Mouse (Mus musculus): ENCODE measurements around the gene Hus1b. TPM values are rescaled to one million over a fixed set of nuclear protein-coding genes. Genes with fewer than 3 reads are reported as not detected.

Hus1b gene
- not detected for polyA plus RNA-seq (2014; fragmentation: Illumina TruSeq; extraction: RNeasy Lipid Tissue Mini Kit (QIAGEN cat#74804); ENCODE audit: low replicate concordance)

DNA sequence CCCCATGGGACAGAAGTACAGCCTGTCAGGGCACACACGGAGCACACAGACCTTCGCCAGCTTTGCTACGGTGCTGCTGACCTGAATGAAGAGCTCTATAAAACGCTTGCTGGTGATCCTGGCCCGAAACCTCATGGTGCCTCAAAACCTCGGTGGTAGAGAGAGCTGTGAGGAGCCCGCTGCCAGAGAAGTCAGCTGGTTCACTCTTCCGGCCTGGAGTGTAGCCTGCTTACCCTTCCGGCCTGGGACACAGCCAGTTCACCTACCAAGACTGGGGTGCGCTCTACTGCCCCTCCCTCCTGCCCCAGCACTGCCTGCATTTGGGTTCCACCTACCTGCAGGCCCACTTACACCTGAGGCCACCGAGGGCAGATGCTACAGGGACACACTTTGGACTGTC, at the start of gene Hus1b:
Gene Hus1b, minus strand, starts transcription at position 220 of the 400 bp plus-strand sequence.

DNA sequence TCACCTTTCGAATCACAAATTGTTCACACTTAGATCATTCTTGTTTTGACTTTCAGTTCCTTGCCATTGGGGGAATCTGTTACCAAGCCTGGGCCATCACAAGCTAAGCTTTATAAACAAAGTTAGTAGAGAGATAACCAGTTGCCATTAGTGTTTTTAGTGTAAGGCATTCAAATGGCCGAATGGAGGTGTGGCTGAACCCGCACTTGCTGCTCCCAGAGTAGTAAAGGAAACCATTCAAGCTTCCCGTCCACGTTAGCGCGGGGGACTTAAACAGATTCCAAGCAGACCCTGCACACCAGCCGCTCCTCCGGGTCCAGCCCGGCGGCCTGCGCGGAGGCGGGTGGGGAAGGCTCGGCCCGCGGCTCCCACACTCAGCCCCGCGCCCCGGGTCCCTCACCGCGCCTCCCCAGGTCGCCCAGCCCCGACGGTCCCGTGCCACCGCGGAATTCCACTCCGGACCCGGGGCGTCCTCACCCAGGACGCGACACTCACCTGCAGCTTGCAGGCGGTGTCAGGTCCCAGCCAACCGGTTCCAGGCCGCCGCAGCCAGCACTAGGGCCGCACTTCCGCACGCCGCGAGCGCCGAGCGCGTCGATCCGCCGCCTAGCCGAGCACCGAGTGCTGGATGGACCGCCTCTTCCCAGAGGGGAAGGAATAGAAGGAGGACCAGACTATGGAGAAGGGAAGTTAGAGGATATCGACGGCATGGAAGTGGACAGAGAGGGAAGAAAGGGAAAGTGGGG, 26.1 kb upstream of the Hus1b start, which contains the start of the genes Exoc2 and Gm5447:
Gene Exoc2, minus strand, starts transcription at position 593 of the 746 bp plus-strand sequence.
Gene Gm5447, plus strand, starts transcription at position 704 of the 746 bp plus-strand sequence.

Other genes starting within 250 kb of the Hus1b start
- 4.4 TPM for gene Irf4, start 198.5 kb downstream of the Hus1b start, polyA plus RNA-seq (2014; fragmentation: Illumina TruSeq; extraction: RNeasy Lipid Tissue Mini Kit (QIAGEN cat#74804); ENCODE audit: low replicate concordance)
- 22.7 TPM for gene Exoc2, start 26.3 kb upstream of the Hus1b start, polyA plus RNA-seq (2014; fragmentation: Illumina TruSeq; extraction: RNeasy Lipid Tissue Mini Kit (QIAGEN cat#74804); ENCODE audit: low replicate concordance)
- not detected for gene Gm5447, start 26.4 kb upstream of the Hus1b start, polyA plus RNA-seq (2014; fragmentation: Illumina TruSeq; extraction: RNeasy Lipid Tissue Mini Kit (QIAGEN cat#74804); ENCODE audit: low replicate concordance)